Mouse (Mus musculus) spleen, adult 2 months (tissue): Measurements from ENCODE around the gene Mcat. TPM values are rescaled to one million over a fixed set of nuclear protein-coding genes. Genes with fewer than 3 reads are reported as not detected.

ENCODE experiments used
- DNase-seq, 2 experiments: peaks; one replicate each; pipeline versions ENCODE4 v3.0.0 to v3.0.0-alpha.2; 2012 to 2021; ENCODE audit warnings: low spot score in 2 of 2, low read depth in 1 of 2
- H3K27ac ChIP-seq: fragments of 200-500 bp; 2 replicates; pipeline ENCODE4 v1.5.1; 2012; ENCODE audit warnings: low read length, inconsistent platforms; ENCODE audit not compliant: insufficient read depth
- H3K27me3 ChIP-seq: fragments of 200-500 bp; 2 replicates; pipeline ENCODE4 v1.6.1; 2012; ENCODE audit warnings: mild to moderate bottlenecking, moderate library complexity, low read length, inconsistent platforms; ENCODE audit not compliant: control insufficient read depth, insufficient read depth
- H3K36me3 ChIP-seq: fragments of 200-500 bp; 2 replicates; pipeline ENCODE4 v1.6.1; 2012; ENCODE audit warnings: mild to moderate bottlenecking, low read length, inconsistent platforms; ENCODE audit not compliant: control insufficient read depth, insufficient read depth
- H3K4me1 ChIP-seq: fragments of 200-500 bp; 2 replicates; pipeline ENCODE4 v1.6.1; 2011; ENCODE audit warnings: inconsistent platforms; ENCODE audit not compliant: control insufficient read depth, insufficient read depth, insufficient read length
- H3K4me3 ChIP-seq: fragments of 200-500 bp; 2 replicates; pipeline ENCODE4 v1.5.1; 2011; ENCODE audit warnings: mild to moderate bottlenecking, inconsistent platforms; ENCODE audit not compliant: insufficient read depth, insufficient read length; ENCODE audit errors: extremely low read depth
- CTCF ChIP-seq: fragments of 200-500 bp; IDR thresholded peaks from 2 replicates; pipeline ENCODE4 v1.5.1; 2011; ENCODE audit warnings: mild to moderate bottlenecking, inconsistent platforms; ENCODE audit not compliant: insufficient read depth, insufficient read length, insufficient replicate concordance; ENCODE audit errors: extremely low read depth
- POLR2A ChIP-seq: fragments of 200-500 bp; IDR thresholded peaks from 2 replicates; pipeline ENCODE4 v1.6.1; 2011; ENCODE audit warnings: low read depth, low read length, inconsistent platforms
- WGBS: fragments of 180-500 bp; shearing (Covaris S2); methylation state at CpG from one replicate; pipeline ENCODE4 v1.1.7; 2018; 5-methylcytosine and 5-hydroxymethylcytosine counted together
- polyA plus RNA-seq: library from polyadenylated mRNA; depleted of rRNA; stranded (reverse); fragments of >200 nt; gene quantifications from 2 replicates; pipeline ENCODE4 v1.2.3, GENCODE M21; 2012

The Mcat gene
- polyA plus RNA-seq, 1 experiment = 19.1 TPM

GRCm38 (mm10) chr15:83582931-83583330 lies 19.3 kb upstream of the Mcat start:
- Histone ChIP-seq H3K4me1 (no peaks in the 10 kb centered on the region), H3K27ac (no peak overlapping the region), H3K4me3 (no peak overlapping the region), H3K27me3 (no peaks in the 10 kb centered on the region), H3K36me3 (peaks cover 16% of the 10 kb centered on the region)
- DNase-seq = no peak
- WGBS = 93% methylated on average over 4 of the region's 4 CpGs
- TF ChIP-seq POLR2A (no peak), CTCF (no peak)

GRCm38 (mm10) chr15:83576651-83577050 lies 13.1 kb upstream of the Mcat start:
- 94% methylated on average over 9 of the region's 9 CpGs for WGBS
- no peak overlapping the region for H3K4me3 ChIP-seq
- H3K27me3 ChIP-seq = no peaks in the 10 kb centered on the region
- H3K4me1 ChIP-seq = no peaks in the 10 kb centered on the region
- no peak overlapping the region for H3K27ac ChIP-seq
- H3K36me3 ChIP-seq = peaks cover 39% of the 10 kb centered on the region
- TF ChIP-seq POLR2A (no peak), CTCF (no peak)
- DNase-seq = no peak

- no peaks in the 10 kb centered on the region for H3K4me1 ChIP-seq
Observed at GRCm38 (mm10) chr15:83575543-83575942, 12.0 kb upstream of the Mcat start.

GRCm38 (mm10) chr15:83574731-83575351 lies 11.3 kb upstream of the Mcat start:
- no peak for TF ChIP-seq POLR2A
- no peak for TF ChIP-seq CTCF
- Histone ChIP-seq H3K27me3 (no peaks in the 10 kb centered on the region), H3K36me3 (peaks cover 38% of the 10 kb centered on the region), H3K27ac (no peak overlapping the region), H3K4me1 (no peaks in the 10 kb centered on the region), H3K4me3 (no peak overlapping the region)
- no peak for DNase-seq
- 87% methylated on average over 6 of the region's 6 CpGs for WGBS

More at GRCm38 (mm10) chr15:83575543-83575942, 12.0 kb upstream of the Mcat start:
- TF ChIP-seq CTCF (no peak), POLR2A (no peak)
- 93% methylated on average over 8 of the region's 8 CpGs for WGBS
- H3K27me3 ChIP-seq = no peaks in the 10 kb centered on the region
- no peak overlapping the region for H3K27ac ChIP-seq
- DNase-seq = no peak
- H3K4me3 ChIP-seq = no peak overlapping the region
- peaks cover 38% of the 10 kb centered on the region for H3K36me3 ChIP-seq

GRCm38 (mm10) chr15:83573606-83574005 lies 10.0 kb upstream of the Mcat start:
- peaks cover 38% of the 10 kb centered on the region for H3K36me3 ChIP-seq
- no peak overlapping the region for H3K4me3 ChIP-seq
- WGBS = 93% methylated on average over 12 of the region's 12 CpGs
- no peaks in the 10 kb centered on the region for H3K4me1 ChIP-seq
- H3K27ac ChIP-seq = no peak overlapping the region
- no peak for DNase-seq
- TF ChIP-seq CTCF = no peak
- no peak for TF ChIP-seq POLR2A
- no peaks in the 10 kb centered on the region for H3K27me3 ChIP-seq

GRCm38 (mm10) chr15:83572132-83572531 lies 8.5 kb upstream of the Mcat start:
- Histone ChIP-seq H3K27me3 (no peaks in the 10 kb centered on the region), H3K27ac (no peak overlapping the region), H3K36me3 (peaks cover 34% of the 10 kb centered on the region), H3K4me3 (no peak overlapping the region), H3K4me1 (no peaks in the 10 kb centered on the region)
- no peak for DNase-seq
- 91% methylated on average over 4 of the region's 4 CpGs for WGBS
- TF ChIP-seq POLR2A = no peak
- no peak for TF ChIP-seq CTCF

- WGBS = 84% methylated on average over 5 of the region's 5 CpGs
- no peak for TF ChIP-seq CTCF
- TF ChIP-seq POLR2A = no peak
- DNase-seq = no peak
- H3K27ac ChIP-seq = no peak overlapping the region
- H3K36me3 ChIP-seq = peaks cover 31% of the 10 kb centered on the region
- no peak overlapping the region for H3K4me3 ChIP-seq
- no peaks in the 10 kb centered on the region for H3K4me1 ChIP-seq
- no peaks in the 10 kb centered on the region for H3K27me3 ChIP-seq
Observed at GRCm38 (mm10) chr15:83571636-83572035, 8.0 kb upstream of the Mcat start.
